Mouse (Mus musculus) neural tube, postnatal 0 days (tissue): ENCODE measurements around the gene Mob4. TPM values are rescaled to one million over a fixed set of nuclear protein-coding genes. Genes with fewer than 3 reads are reported as not detected.

Experiments used
- polyA plus RNA-seq: library from polyadenylated mRNA; unstranded; fragments of >200 nt; fragmentation: Nextera tagmentation; extraction: Ambion mirVana; gene quantifications from 2 replicates; pipeline ENCODE4 v1.2.1, GENCODE M21; 2015

Mob4 gene
- polyA plus RNA-seq = 133 and 137 TPM in 2 replicates

DNA sequence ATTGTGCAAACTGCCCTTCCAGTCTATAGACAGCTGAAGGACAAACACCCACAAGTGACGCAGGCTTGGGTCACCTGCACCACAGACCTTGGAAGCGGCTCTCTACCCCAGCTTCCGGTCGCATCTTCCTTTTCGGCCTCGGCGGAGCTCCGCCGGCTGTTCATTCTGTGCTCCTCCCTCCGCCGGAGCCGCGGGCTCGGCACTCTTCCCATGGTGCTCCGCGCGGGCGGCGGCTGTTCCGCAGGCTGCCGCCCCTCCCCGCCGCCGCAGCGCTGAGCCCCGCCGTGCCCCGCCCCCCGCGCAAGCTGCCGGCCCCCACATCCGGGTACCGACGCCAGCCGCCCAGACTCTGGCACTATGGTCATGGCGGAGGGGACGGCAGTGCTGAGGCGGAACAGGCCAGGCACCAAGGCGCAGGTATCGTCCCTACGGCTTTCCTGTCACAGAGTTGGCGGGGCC, at the start of gene Mob4:
Gene Mob4, plus strand, starts transcription at position 289 of the 459 bp plus-strand sequence.

GRCm38 (mm10) chr1:55087932-55088610, 43.0 kb upstream of the Mob4 start, which contains the start of the genes Hspe1 and Hspd1:
Hspe1 (plus strand) TSS chr1:55088132.
Hspd1 (minus strand) TSS chr1:55088243.

Other genes starting within 250 kb of the Mob4 start
- 12.6 and 13.2 TPM in 2 replicates for gene Ankrd44, start 204.8 kb upstream of the Mob4 start, polyA plus RNA-seq
- 199 and 212 TPM in 2 replicates for gene Sf3b1, start 103.8 kb upstream of the Mob4 start, polyA plus RNA-seq
- gene Coq10b, start 78.5 kb upstream of the Mob4 start, polyA plus RNA-seq = 26.5 and 28.8 TPM in 2 replicates
- 274 and 307 TPM in 2 replicates for gene Hspe1, start 43.1 kb upstream of the Mob4 start, polyA plus RNA-seq
- gene Hspd1, start 43.0 kb upstream of the Mob4 start, polyA plus RNA-seq = 241 and 244 TPM in 2 replicates
- 13.0 and 13.5 TPM in 2 replicates for gene Rftn2, start 95.6 kb downstream of the Mob4 start, polyA plus RNA-seq
- 2.1 and 2.4 TPM in 2 replicates for gene Mars2, start 105.9 kb downstream of the Mob4 start, polyA plus RNA-seq
- gene Boll, start 232.2 kb downstream of the Mob4 start, polyA plus RNA-seq = not detected in 2 replicates